Mouse (Mus musculus) left cerebral cortex, postnatal 36 days (tissue): ENCODE results near the gene S100a16. TPM values are rescaled to one million over a fixed set of nuclear protein-coding genes. Genes with fewer than 3 reads are reported as not detected.

Experiments
- DNase-seq, 2 experiments: peaks; one replicate each; pipeline ENCODE4 v3.0.0; 2021 to 2022; ENCODE audit warnings: low spot score in 2 of 2, mixed read lengths in 1 of 2
- intact Hi-C: fragments of 180-260 bp; cut with DNase I; formaldehyde crosslinking; loops from one replicate; pipeline ENCODE4 v1.15.1; 2025
- total RNA-seq, 2 experiments: library from RNA; stranded (reverse); gene quantifications; 2 replicates each; pipeline ENCODE4 v1.2.3; 2021

The S100a16 gene
- total RNA-seq, 2 experiments from 2014 or later = 79.4 to 89.8 TPM

DNA sequence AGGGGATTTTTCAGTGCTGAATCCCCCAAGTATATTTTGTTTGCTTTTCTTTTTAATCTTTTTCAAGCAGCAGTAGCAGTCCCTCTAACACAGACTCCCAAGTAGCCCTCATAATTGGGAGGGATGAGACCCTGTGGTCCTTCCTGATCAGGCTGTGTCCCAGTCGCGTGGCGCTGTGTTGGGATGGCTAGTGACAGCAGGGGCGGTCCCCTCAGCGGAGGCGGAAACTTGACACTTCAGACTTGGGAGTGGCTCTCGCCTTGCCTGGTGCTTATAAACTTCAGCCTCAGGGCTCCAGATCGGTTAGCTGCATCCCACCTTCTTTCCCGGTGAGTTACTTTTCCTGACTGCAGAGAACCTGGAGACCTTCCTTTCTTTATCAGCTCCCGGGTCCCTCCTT is 22.4 kb upstream of the S100a16 start:
- intact Hi-C loops = loop anchor here (5.0 kb wide), 1 partner anchor 138 kb away; the partner anchor contains the start of gene S100a7a
- no peak for DNase-seq

DNA sequence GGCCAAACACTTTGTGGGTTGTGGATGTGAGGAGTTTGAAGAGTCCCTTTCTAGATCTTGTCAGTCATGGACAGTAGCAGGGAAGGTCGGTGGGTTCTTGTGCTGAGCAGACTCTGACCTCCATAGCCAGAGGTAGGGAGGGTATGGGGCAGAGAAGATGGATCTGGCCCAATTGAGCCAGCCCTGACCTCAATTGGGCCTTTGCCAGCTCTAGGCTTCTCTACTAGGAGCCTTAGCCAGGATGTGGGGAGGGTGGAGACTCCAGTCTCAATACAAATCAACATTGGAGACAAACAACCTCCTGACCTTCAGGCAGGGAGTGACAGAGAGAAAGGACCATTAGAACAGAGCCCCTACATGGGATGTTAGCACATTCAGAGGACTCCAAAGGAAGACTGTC is 21.8 kb upstream of the S100a16 start:
- no peak for DNase-seq
- intact Hi-C loops = no loop called here

- intact Hi-C loops = no loop called here
- no peak for DNase-seq
Measured at GRCm38 (mm10) chr3:90515789-90516188, 21.3 kb upstream of the S100a16 start.

GRCm38 (mm10) chr3:90517711-90518110 is 19.3 kb upstream of the S100a16 start:
- DNase-seq = no peak
- intact Hi-C loops = no loop called here

DNA sequence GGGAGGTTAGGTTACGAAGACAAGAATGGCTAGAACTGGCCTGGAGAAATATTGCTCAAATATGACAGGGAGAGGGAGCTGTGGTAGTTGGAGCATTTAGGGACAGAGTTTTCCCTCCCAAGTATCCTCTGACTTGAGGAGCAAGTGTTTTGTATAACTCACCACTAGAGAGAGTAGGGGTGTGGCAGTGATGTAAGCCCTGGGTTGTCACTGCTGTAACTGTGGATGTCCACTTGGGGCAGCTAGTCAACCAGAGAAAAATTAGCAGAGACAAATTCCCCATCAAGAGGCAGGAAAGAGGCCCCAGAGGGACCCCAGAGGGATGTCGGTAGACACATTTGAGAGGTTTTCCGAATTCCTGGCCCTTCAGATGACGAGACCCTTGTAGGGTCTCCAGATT is 11.6 kb upstream of the S100a16 start:
- intact Hi-C loops = loop anchor here (5.0 kb wide), 2 partner anchors 52 to 87 kb away; partner anchors contain the start of gene S100a6
- no peak for DNase-seq

DNA sequence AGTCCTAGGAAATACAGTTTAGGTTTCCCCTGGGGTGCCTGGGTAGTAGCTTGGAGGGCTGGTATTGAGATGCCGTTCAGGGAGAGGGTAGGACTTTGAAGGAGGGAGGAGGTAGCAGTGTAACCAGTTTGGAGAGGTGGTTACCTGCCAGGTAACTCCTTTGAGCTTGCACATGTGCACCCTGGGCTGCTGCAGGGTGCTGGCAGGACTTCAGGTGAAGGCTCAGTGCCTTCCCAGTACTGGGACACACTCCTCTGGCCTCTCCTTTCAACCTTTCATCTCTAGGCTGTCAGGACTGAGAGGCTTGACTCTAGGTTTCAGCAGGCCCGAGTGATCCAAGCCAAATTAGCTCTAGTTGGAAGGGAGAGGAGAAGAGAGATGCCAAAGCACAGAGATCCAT is 11.0 kb upstream of the S100a16 start:
- DNase-seq = no peak
- intact Hi-C loops = loop anchor here (5.0 kb wide), 2 partner anchors 51 to 86 kb away; partner anchors contain the start of gene S100a6

- DNase-seq = no peak
- intact Hi-C loops = loop anchor here (5.0 kb wide), 2 partner anchors 51 to 86 kb away; partner anchors contain the start of gene S100a6
Measured at GRCm38 (mm10) chr3:90526580-90526979, 10.5 kb upstream of the S100a16 start, which contains the start of gene S100a14. TSS of gene S100a14 (plus strand) at chr3:90526856.

GRCm38 (mm10) chr3:90527291-90527873 is 9.7 kb upstream of the S100a16 start:
- intact Hi-C loops = loop anchor here (5.0 kb wide), 2 partner anchors 50 to 85 kb away; partner anchors contain the start of gene S100a6
- no peak for DNase-seq

DNA sequence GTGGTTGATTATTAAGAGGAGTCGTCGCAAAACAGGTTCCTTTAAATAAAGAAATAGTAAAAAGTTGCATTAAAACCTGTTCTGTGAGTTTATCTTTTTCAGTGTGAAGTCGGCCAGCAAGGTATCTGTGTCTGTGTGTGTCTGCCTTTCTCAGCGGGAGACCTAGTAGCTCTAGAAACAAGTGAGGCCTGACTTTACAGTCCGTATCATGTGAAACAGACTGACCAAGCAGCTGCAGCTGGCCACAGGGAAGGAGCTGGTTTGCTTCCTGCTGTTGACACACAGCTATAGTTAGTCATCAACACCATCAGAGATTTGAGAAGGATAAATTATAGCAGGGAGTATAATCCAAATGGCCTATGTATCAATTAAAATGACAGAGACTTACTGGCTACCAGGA is 5.3 kb upstream of the S100a16 start:
- DNase-seq = no peak
- intact Hi-C loops = no loop called here

GRCm38 (mm10) chr3:90535446-90535845 is 1.6 kb upstream of the S100a16 start:
- intact Hi-C loops = no loop called here
- no peak for DNase-seq

DNA sequence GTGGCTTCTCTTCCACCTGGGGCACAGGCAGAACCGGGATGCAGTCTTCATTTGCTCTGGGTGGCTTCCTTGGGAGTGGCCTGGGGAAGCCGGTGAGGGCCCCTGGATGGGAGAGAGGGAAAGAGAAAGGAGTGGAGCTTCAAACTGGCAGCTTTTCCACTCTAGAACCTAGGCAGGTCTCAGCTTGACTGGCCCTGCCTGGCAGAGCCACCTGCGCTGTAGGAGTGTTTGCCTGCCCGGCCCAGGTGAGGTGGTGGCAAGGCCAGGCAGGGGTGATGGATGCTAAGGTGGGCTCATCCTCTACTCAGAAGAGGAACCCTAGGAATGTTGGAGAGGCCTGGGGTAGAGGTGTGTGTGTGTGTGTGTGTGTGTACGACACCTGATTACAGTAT is 847 bp downstream of the S100a16 start:
- no peak for DNase-seq
- intact Hi-C loops = no loop called here

DNA sequence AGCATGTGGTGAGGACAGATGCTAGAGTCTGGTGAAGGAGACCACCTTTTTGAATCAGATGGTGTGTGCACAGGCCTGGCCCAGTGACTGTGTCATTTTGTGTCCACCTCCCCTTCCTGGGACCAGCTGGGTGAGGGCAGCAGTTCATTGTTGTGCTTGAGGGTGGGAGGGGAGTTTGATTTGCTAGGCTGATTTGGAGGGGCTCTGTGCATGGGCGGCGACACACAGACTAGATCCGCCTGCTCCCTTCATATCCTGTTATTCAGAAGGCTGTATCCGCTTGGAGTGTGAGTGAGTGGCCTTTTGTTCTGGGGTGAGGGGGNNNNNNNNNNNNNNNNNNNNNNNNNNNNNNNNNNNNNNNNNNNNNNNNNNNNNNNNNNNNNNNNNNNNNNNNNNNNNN is 3.9 kb downstream of the S100a16 start:
- intact Hi-C loops = no loop called here
- no peak for DNase-seq

- DNase-seq = no peak
- intact Hi-C loops = no loop called here
Measured at GRCm38 (mm10) chr3:90549676-90550420, 12.8 kb downstream of the S100a16 start.

- no peak for DNase-seq
- intact Hi-C loops = no loop called here
Measured at GRCm38 (mm10) chr3:90550421-90550790, 13.4 kb downstream of the S100a16 start.

- intact Hi-C loops = no loop called here
Measured at GRCm38 (mm10) chr3:90552231-90552630, 15.2 kb downstream of the S100a16 start.

DNA sequence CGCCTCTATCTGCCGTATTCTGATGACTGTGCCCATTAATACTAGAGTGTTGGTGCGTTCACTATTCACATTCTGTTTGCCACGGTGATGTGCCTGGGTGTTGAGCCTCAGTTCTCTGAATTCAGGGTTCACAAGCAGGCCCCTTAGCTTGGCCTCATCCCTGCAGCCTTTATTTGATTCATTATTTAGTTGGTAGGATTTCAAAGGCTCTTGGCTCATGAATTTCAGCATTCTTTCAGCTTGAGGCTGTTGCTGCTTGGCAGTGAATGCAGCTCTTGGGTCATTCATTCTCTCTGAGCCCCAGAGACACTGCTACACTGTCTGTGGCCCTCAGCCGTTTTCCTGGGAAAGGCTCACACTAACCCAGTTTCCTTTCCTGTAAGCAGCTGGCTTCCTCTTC is 18.9 kb downstream of the S100a16 start:
- no peak for DNase-seq
- intact Hi-C loops = no loop called here

More at GRCm38 (mm10) chr3:90552231-90552630, 15.2 kb downstream of the S100a16 start:
- no peak for DNase-seq

DNA sequence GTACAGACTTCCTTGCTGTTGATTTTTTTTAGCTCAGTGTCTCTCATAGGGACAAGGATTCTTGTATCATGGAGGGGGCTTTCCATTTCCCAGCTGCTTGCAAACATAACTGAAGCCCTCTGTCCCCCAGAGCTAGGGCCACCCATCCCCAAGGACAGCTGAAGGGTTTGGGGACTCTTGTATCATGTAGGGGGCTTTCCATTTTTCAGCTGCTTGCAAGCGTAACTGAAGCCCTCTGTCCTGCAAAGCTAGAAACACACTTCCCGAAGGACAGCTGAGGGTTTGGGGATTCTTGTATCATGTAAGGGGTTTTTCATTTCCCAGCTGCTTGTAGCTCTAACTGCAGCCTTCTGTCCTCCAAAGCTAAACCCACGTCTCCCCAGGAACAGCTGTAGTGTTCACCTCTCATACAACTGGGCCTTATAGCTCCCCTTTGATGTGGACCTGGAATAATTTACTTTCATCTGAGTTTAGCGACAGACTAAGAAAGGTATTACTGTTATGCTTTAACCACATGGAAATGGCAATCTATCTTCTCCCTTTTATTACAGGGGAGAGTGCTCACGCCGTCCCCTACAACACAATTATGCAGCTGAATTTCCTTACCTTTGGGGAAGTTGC is 23.1 kb downstream of the S100a16 start, which contains the start of gene S100a3:
Gene S100a3, plus strand, starts transcription at position 571 of the 621 bp plus-strand sequence.
- no peak for DNase-seq
- intact Hi-C loops = no loop called here

DNA sequence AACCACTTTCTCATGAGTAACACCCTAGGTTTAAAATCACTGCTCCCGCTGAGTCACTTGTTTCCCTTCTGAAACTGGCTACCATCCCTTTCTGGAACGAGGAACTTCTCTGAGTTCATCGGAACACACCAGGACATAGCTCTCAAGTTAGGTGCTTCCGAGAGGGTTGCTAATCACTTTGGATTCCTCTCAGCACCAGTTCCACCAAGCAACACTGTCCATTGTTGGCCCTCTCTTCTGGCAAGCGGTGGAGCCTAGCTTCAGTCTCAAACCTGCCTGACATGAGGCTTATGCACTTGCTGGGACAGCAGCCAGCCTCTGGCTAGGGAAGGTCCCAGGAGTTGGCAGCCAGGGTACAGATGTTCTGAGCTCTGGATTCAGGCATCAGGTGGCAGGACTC is 37.6 kb downstream of the S100a16 start:
- intact Hi-C loops = loop anchor here (5.0 kb wide), 1 partner anchor 47 kb away; the partner anchor contains the start of gene S100a14
- DNase-seq = no peak

GRCm38 (mm10) chr3:90575320-90575719 is 38.3 kb downstream of the S100a16 start:
- intact Hi-C loops = loop anchor here (5.0 kb wide), 1 partner anchor 48 kb away; the partner anchor contains the start of gene S100a14
- no peak for DNase-seq

- no peak for DNase-seq
- intact Hi-C loops = loop anchor here (5.0 kb wide), 1 partner anchor 49 kb away; the partner anchor contains the start of gene S100a14
Measured at GRCm38 (mm10) chr3:90576351-90577001, 39.4 kb downstream of the S100a16 start.
